Mouse (Mus musculus): Measurements from ENCODE around the gene Myo5a. TPM values are rescaled to one million over a fixed set of nuclear protein-coding genes. Genes with fewer than 3 reads are reported as not detected.

Myo5a gene
- polyA plus RNA-seq, 1 experiment from 2014 or later: 4.9 TPM

GRCm38 (mm10) chr9:75160525-75160924 lies 89.7 kb downstream of the Myo5a start:
- H3K27ac ChIP-seq (ENCODE audit: low read length): no peak overlapping the region
- ATAC-seq: no peak
- H3K36me3 ChIP-seq (ENCODE audit: control insufficient read depth, insufficient read depth, low read length): no peaks in the 10 kb centered on the region
- H3K4me2 ChIP-seq (ENCODE audit: low read depth, low read length): no peak overlapping the region
- H3K27me3 ChIP-seq (replicated peaks; ENCODE audit: control insufficient read depth, insufficient read depth, low read length): no peaks in the 10 kb centered on the region
- 89% methylated on average over 6 of the region's 6 CpGs for WGBS
- no peaks in the 10 kb centered on the region for H3K9me3 ChIP-seq (ENCODE audit: control insufficient read depth, low read length)
- H3K4me1 ChIP-seq (ENCODE audit: control insufficient read depth, insufficient read depth, low read length): no peaks in the 10 kb centered on the region
- no peak overlapping the region for H3K4me3 ChIP-seq (ENCODE audit: low read length)
- no peak overlapping the region for H3K9ac ChIP-seq (ENCODE audit: low read depth, low read length)

- no peaks in the 10 kb centered on the region for H3K36me3 ChIP-seq (ENCODE audit: control insufficient read depth, insufficient read depth, low read length)
- H3K4me3 ChIP-seq (ENCODE audit: low read length): no peak overlapping the region
- H3K9ac ChIP-seq (ENCODE audit: low read depth, low read length): no peak overlapping the region
- H3K4me2 ChIP-seq (ENCODE audit: low read depth, low read length): no peak overlapping the region
- no peak for ATAC-seq
- H3K27me3 ChIP-seq (replicated peaks; ENCODE audit: control insufficient read depth, insufficient read depth, low read length): no peaks in the 10 kb centered on the region
- no peak overlapping the region for H3K27ac ChIP-seq (ENCODE audit: low read length)
- no peaks in the 10 kb centered on the region for H3K4me1 ChIP-seq (ENCODE audit: control insufficient read depth, insufficient read depth, low read length)
- H3K9me3 ChIP-seq (ENCODE audit: control insufficient read depth, low read length): no peaks in the 10 kb centered on the region
Observed at GRCm38 (mm10) chr9:75163650-75164049, 92.8 kb downstream of the Myo5a start.

GRCm38 (mm10) chr9:75171721-75172120 lies 100.9 kb downstream of the Myo5a start:
- 95% methylated on average over 3 of the region's 3 CpGs for WGBS

GRCm38 (mm10) chr9:75187646-75188260 lies 116.9 kb downstream of the Myo5a start:
- no peaks in the 10 kb centered on the region for H3K36me3 ChIP-seq (ENCODE audit: control insufficient read depth, insufficient read depth, low read length)
- H3K27ac ChIP-seq (ENCODE audit: low read length): no peak overlapping the region
- no peak overlapping the region for H3K4me3 ChIP-seq (ENCODE audit: low read length)
- no peak overlapping the region for H3K4me2 ChIP-seq (ENCODE audit: low read depth, low read length)
- H3K9ac ChIP-seq (ENCODE audit: low read depth, low read length): no peak overlapping the region
- no peaks in the 10 kb centered on the region for H3K4me1 ChIP-seq (ENCODE audit: control insufficient read depth, insufficient read depth, low read length)
- WGBS: 86% methylated on average over 3 of the region's 3 CpGs
- no peaks in the 10 kb centered on the region for H3K27me3 ChIP-seq (replicated peaks; ENCODE audit: control insufficient read depth, insufficient read depth, low read length)
- no peaks in the 10 kb centered on the region for H3K9me3 ChIP-seq (ENCODE audit: control insufficient read depth, low read length)
- no peak for ATAC-seq

More at GRCm38 (mm10) chr9:75171721-75172120, 100.9 kb downstream of the Myo5a start:
- Histone ChIP-seq H3K27me3 (replicated peaks; ENCODE audit: control insufficient read depth, insufficient read depth, low read length) (no peaks in the 10 kb centered on the region), H3K36me3 (ENCODE audit: control insufficient read depth, insufficient read depth, low read length) (no peaks in the 10 kb centered on the region), H3K27ac (ENCODE audit: low read length) (no peak overlapping the region), H3K4me1 (ENCODE audit: control insufficient read depth, insufficient read depth, low read length) (no peaks in the 10 kb centered on the region), H3K4me2 (ENCODE audit: low read depth, low read length) (no peak overlapping the region), H3K9me3 (ENCODE audit: control insufficient read depth, low read length) (no peaks in the 10 kb centered on the region), H3K4me3 (ENCODE audit: low read length) (no peak overlapping the region), H3K9ac (ENCODE audit: low read depth, low read length) (no peak overlapping the region)
- no peak for ATAC-seq

- ATAC-seq: no peak
- WGBS: 68% methylated on average over 4 of the region's 4 CpGs
- H3K9me3 ChIP-seq (ENCODE audit: control insufficient read depth, low read length): no peaks in the 10 kb centered on the region
- H3K4me1 ChIP-seq (ENCODE audit: control insufficient read depth, insufficient read depth, low read length): no peaks in the 10 kb centered on the region
- no peaks in the 10 kb centered on the region for H3K27me3 ChIP-seq (replicated peaks; ENCODE audit: control insufficient read depth, insufficient read depth, low read length)
- H3K4me3 ChIP-seq (ENCODE audit: low read length): no peak overlapping the region
- H3K27ac ChIP-seq (ENCODE audit: low read length): no peak overlapping the region
- no peaks in the 10 kb centered on the region for H3K36me3 ChIP-seq (ENCODE audit: control insufficient read depth, insufficient read depth, low read length)
- no peak overlapping the region for H3K4me2 ChIP-seq (ENCODE audit: low read depth, low read length)
- no peak overlapping the region for H3K9ac ChIP-seq (ENCODE audit: low read depth, low read length)
Observed at GRCm38 (mm10) chr9:75193858-75194257, 123.0 kb downstream of the Myo5a start.

- Histone ChIP-seq H3K9ac (ENCODE audit: low read depth, low read length) (no peak overlapping the region), H3K4me2 (ENCODE audit: low read depth, low read length) (no peak overlapping the region), H3K27me3 (replicated peaks; ENCODE audit: control insufficient read depth, insufficient read depth, low read length) (no peaks in the 10 kb centered on the region), H3K9me3 (ENCODE audit: control insufficient read depth, low read length) (no peaks in the 10 kb centered on the region), H3K36me3 (ENCODE audit: control insufficient read depth, insufficient read depth, low read length) (no peaks in the 10 kb centered on the region), H3K4me3 (ENCODE audit: low read length) (no peak overlapping the region), H3K4me1 (ENCODE audit: control insufficient read depth, insufficient read depth, low read length) (no peaks in the 10 kb centered on the region), H3K27ac (ENCODE audit: low read length) (no peak overlapping the region)
- 65% methylated on average over 2 of the region's 2 CpGs for WGBS
- no peak for ATAC-seq
Observed at GRCm38 (mm10) chr9:75196335-75196734, 125.5 kb downstream of the Myo5a start.

GRCm38 (mm10) chr9:75197297-75197696 lies 126.5 kb downstream of the Myo5a start:
- Histone ChIP-seq H3K9me3 (ENCODE audit: control insufficient read depth, low read length) (no peaks in the 10 kb centered on the region), H3K27ac (ENCODE audit: low read length) (no peak overlapping the region), H3K4me1 (ENCODE audit: control insufficient read depth, insufficient read depth, low read length) (no peaks in the 10 kb centered on the region), H3K36me3 (ENCODE audit: control insufficient read depth, insufficient read depth, low read length) (no peaks in the 10 kb centered on the region), H3K4me3 (ENCODE audit: low read length) (no peak overlapping the region), H3K4me2 (ENCODE audit: low read depth, low read length) (no peak overlapping the region), H3K9ac (ENCODE audit: low read depth, low read length) (no peak overlapping the region), H3K27me3 (replicated peaks; ENCODE audit: control insufficient read depth, insufficient read depth, low read length) (no peaks in the 10 kb centered on the region)
- ATAC-seq: no peak
- WGBS: 57% methylated on average over 6 of the region's 6 CpGs

GRCm38 (mm10) chr9:75201506-75201905 lies 130.7 kb downstream of the Myo5a start:
- H3K36me3 ChIP-seq (ENCODE audit: control insufficient read depth, insufficient read depth, low read length): no peaks in the 10 kb centered on the region
- H3K4me3 ChIP-seq (ENCODE audit: low read length): no peak overlapping the region
- no peaks in the 10 kb centered on the region for H3K27me3 ChIP-seq (replicated peaks; ENCODE audit: control insufficient read depth, insufficient read depth, low read length)
- 91% methylated on average over 1 of the region's 1 CpGs for WGBS
- ATAC-seq: no peak
- no peaks in the 10 kb centered on the region for H3K9me3 ChIP-seq (ENCODE audit: control insufficient read depth, low read length)
- H3K27ac ChIP-seq (ENCODE audit: low read length): no peak overlapping the region
- no peak overlapping the region for H3K4me2 ChIP-seq (ENCODE audit: low read depth, low read length)
- no peak overlapping the region for H3K9ac ChIP-seq (ENCODE audit: low read depth, low read length)
- H3K4me1 ChIP-seq (ENCODE audit: control insufficient read depth, insufficient read depth, low read length): no peaks in the 10 kb centered on the region

GRCm38 (mm10) chr9:75202036-75202435 lies 131.2 kb downstream of the Myo5a start:
- Histone ChIP-seq H3K4me1 (ENCODE audit: control insufficient read depth, insufficient read depth, low read length) (no peaks in the 10 kb centered on the region), H3K27me3 (replicated peaks; ENCODE audit: control insufficient read depth, insufficient read depth, low read length) (no peaks in the 10 kb centered on the region), H3K4me2 (ENCODE audit: low read depth, low read length) (no peak overlapping the region), H3K4me3 (ENCODE audit: low read length) (no peak overlapping the region), H3K9ac (ENCODE audit: low read depth, low read length) (no peak overlapping the region), H3K27ac (ENCODE audit: low read length) (no peak overlapping the region), H3K9me3 (ENCODE audit: control insufficient read depth, low read length) (no peaks in the 10 kb centered on the region), H3K36me3 (ENCODE audit: control insufficient read depth, insufficient read depth, low read length) (no peaks in the 10 kb centered on the region)
- WGBS: 96% methylated on average over 2 of the region's 2 CpGs
- ATAC-seq: no peak

- Histone ChIP-seq H3K4me1 (ENCODE audit: control insufficient read depth, insufficient read depth, low read length) (no peaks in the 10 kb centered on the region), H3K4me3 (ENCODE audit: low read length) (no peak overlapping the region), H3K27ac (ENCODE audit: low read length) (no peak overlapping the region), H3K9me3 (ENCODE audit: control insufficient read depth, low read length) (no peaks in the 10 kb centered on the region), H3K4me2 (ENCODE audit: low read depth, low read length) (no peak overlapping the region), H3K27me3 (replicated peaks; ENCODE audit: control insufficient read depth, insufficient read depth, low read length) (no peaks in the 10 kb centered on the region), H3K9ac (ENCODE audit: low read depth, low read length) (no peak overlapping the region), H3K36me3 (ENCODE audit: control insufficient read depth, insufficient read depth, low read length) (no peaks in the 10 kb centered on the region)
- WGBS: 91% methylated on average over 1 of the region's 1 CpGs
- ATAC-seq: no peak
Observed at GRCm38 (mm10) chr9:75209246-75209645, 138.4 kb downstream of the Myo5a start.

All from intestine, embryonic 16.5 days (tissue).